Mouse (Mus musculus): ENCODE measurements at regions not wholly inside any gene's neighbourhood (a gene's known extent, or its start where the extent isn't known, plus 50 kb on each side); places are given as distances from the start of the nearest gene placed in this dataset.

DNA sequence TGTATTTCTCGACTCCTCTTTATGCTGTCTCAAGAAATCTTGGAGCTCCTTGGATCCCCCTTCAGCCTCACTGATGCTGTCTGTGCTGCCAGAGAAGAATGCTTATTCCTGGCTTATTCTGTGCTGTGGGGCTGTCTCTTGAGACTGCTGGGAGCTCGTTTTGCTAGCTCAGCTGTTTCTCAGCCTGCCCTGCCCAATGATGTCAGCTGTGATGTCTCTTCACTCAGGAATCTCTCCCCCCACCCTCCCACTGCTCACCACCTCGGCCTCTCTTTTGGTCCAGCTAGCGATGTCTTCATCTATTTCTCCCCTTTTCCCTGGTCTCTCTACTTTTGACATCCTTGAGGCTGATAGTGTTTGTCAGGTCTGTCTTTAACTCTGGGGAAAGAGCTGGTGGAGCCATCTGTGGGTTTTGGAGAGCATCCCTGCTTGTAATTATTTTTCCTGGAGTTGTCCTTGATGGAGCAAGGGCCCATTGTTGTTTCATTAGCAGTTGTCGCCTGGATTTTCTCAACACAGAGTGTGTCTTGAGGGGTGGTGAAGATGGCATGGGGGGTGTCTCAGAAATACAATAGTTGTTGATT lies 214.1 kb downstream of the En1 start:
- TF ChIP-seq POLR2A (IDR thresholded peaks at IDR 0.05; ENCODE audit: borderline replicate concordance, insufficient read depth, low read length) (no peak), CTCF (IDR thresholded peaks at IDR 0.05; ENCODE audit: borderline replicate concordance, insufficient read depth, low read depth, low read length) (no peak)

All from cerebellum, adult 2 months (tissue).